Mouse (Mus musculus) frontal cortex, adult 2 months (tissue): ENCODE measurements around the gene Tmed9. TPM values are rescaled to one million over a fixed set of nuclear protein-coding genes. Genes with fewer than 3 reads are reported as not detected.
A peak's percentile ranks its signal among the peaks of the same experiment; 100 is the strongest.
"Not testable (repeated sequence)": the region's sequence is repeated elsewhere in the genome, so short reads cannot be mapped to it uniquely, and the experiment has no call there.

Source experiments
- DNase-seq, 2 experiments: peaks; one replicate each; pipeline ENCODE4 v3.0.0; 2022; ENCODE audit warnings: low spot score in 1 of 2; ENCODE audit errors: extremely low spot score in 1 of 2
- polyA plus RNA-seq: library from polyadenylated mRNA; depleted of rRNA; stranded (reverse); fragments of >200 nt; gene quantifications from 2 replicates; pipeline ENCODE4 v1.2.3, GENCODE M21; 2012

Tmed9 gene
- polyA plus RNA-seq, 1 experiment = 113 TPM

DNA sequence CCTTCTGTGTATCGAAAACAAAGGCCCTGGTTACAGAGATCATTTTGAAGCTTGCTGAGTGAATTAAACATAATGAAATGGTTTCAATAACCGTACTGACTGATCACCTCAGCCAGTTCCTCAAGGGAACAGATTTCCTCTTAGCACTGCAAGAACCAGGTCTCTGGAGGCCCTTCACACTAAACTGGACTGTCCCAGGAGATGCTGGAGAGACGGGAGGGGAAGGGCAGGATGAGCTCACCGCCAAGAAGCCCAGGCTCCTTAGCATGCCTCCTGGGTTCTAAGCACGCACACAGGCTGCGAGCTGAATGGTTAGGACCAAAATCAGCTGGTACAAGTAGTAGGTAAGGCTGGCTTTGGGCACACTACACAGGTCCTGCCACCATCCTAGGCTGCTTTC, 6.5 kb upstream of the Tmed9 start:
- DNase-seq = no peak

DNA sequence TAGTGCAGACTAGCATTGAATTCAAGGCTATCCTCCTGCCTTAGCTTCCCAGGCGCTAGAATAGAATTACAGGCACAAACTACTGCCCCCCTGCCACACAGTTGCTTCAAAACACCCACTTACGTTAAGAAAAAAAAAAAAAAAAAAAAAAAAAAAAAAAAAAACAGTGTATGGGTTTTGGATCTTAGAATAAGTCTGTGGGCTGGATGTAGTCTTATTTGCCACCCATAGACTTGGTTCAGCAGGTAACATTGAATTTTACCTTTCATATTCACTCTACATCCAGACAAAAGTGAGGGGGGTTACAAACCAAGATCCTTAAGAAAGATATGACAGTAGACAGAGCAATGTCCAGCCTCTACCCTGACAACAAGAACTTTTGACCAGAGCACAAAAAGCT, 5.6 kb upstream of the Tmed9 start:
- no peak for DNase-seq

DNA sequence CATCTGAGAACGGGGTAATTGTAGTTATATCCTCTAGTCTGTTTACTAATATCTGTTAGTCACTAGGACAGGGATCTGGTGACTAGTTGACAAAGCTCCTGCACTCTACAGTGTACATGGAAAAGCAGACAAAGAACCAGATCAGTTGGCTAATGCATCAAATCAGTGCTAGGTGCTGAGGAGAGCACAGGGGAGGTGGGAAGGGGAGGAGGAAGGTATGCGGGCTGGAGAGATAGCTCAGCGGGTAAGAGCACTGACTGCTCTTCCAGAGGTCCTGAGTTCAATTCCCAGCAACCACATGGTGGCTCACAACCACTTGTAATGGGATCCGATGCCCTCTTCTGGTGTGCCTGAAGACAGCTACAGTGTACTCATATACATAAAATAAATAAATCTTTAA, 5.0 kb upstream of the Tmed9 start:
- DNase-seq = not testable (repeated sequence)

DNA sequence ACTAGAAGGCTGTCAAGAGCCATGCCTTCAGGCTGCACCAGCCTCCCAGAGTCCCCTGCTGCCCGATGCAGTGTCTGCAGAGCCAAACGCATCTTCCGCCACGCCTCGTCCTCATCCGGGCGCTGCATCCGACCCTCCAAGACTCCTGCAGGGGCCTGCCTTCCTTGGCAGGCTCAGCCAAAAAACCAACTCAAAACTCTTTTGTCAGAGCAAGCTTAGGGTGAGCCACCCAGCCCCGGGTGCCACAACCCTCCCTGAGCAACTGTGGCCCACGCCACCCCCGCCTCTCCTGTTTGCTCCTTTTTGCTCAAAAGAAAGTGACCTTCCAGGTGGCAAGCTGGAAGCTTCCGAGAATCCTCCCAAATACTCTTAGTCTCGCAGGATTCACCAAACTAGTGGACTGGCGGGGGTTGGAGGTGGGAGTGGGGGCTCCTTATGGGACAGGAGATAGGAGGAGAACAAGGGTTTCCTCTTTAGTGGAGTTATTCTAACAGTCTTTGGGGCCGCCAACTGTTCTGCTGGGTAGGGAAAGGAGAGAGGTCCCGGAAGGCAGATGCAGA, 3.7 kb upstream of the Tmed9 start:
- peak in 1 of 2 experiments; percentile 34 for DNase-seq

DNA sequence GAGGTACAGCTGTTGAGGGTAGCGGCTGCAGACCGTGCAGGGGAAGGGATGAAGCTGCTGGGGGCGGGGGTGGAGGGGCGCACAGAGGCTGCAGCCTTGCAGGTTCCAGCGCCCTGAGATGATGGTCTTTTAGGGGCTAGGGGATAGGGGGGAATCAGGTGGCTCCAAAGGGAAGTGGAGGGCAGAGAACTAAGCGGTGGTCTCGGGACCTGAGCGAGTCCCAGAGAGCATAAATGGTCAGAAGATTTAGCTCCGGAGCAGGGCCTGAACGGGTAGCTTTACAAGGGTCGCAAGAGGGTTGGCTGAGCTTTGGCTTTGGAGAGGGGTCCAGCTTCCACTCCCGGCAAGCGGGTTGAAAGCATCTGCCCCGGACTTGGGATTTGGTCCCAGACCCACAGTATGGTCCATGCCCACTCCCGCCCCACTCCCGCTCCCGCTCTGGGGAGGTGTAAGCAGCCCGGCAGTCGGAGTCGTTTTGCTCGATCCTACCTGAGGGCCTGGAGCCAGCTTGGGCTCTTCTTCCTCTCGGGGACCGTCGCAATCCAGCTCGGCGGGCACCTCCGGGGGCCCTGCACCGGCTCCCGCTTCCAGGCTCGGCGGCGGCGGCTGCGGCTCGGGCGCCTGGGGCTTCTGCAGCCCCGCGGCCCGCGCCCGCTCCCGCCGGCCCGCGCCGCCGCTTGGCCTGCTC, 3.1 kb upstream of the Tmed9 start:
- peak in 1 of 2 experiments; percentile 16 for DNase-seq

DNA sequence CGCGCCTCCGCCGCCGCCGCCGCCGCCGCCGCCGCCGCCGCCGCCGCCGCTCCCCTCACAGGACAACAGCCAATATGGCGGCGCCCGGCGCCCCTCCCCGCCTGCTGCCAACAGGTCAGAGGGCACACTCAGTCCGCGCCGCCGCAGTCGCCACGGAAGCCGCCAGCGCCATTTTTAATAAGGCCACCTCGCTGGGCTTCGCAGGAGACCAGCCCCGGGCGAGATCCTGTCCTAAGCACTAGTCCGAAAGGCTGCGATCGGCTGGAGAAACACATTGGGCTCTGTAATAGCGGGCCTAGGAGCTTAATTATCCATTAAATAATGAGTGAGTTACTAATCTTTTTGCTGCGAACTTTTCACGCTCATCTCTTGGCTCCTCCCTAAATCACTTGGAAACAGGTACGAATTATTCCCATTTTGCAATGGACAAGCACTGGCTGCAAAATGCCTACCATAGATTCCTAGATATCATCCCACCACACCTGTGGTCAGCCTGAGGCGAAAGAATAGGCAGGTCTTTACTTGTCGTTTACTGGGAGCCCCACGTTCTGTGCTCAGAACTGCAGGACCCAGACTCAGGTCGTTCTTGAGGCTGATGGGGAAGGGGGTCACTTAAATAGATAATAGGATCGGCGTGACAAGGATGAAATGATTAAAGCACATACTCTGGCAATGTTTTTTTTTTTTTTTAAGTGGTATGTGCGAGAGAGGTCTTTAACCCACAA, 2.3 kb upstream of the Tmed9 start, which contains the start of gene Fam193b:
Gene Fam193b (minus strand): TSS at position 94 of the 725 bp plus-strand sequence.
- DNase-seq = peak; percentile 87 to 95

DNA sequence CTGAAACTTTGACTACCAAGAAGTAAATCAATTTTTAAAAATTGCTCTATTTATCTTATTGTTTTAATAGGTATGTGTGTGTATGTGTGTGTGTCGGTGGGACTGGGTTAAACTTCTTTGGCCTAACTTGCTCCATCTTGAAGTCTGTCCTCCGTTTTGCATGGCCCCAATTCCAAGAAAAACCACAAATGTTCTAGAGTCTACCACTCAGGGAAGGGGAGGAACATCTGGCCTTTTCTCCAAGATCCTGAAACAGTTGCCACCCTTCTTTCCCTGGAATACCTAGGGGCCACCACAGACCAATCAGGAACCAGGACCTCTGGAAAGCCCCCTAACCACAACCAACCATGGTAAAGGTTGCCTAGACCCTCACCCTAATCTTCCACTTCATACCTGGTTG, 1.6 kb upstream of the Tmed9 start:
- no peak for DNase-seq

DNA sequence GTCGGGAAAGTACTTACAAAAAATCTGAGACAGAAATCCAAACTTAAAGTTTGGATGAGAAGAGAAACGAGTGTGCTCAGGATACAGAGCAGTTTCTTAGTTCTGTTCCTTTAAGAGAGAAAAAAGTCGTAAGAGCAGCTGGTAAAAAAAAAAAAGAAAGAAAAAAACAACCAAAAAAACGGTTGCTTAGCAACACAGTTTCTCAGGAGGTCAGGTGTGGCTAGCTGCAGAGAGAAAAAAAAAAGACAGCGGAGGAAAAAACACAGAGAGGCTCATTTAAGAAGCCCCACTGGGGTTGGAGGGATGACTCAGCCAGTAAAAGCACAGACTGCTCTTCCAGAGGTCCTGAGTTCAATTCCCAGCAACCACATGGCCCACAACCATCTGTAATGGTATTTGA, 789 bp downstream of the Tmed9 start:
- DNase-seq = no peak

DNA sequence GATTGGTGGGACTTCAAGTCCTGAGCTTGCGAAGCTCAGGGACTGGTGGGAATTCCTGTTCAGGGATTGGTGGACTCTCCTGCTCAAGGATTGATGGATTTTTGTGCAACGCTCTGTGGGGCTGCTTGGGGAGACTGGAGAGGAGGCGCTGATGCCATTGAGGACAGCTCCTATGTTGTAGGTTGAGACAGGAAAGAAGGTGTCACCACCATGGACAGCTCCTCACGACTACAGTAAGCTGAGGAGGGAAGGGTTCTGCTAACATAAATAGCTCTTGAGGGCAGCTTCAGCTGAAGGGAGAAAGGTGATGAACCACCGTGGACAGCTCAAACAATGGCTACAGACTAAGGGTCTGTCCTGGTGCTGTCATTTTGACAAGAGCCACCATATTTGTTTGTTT, 2.4 kb downstream of the Tmed9 start:
- no peak for DNase-seq

DNA sequence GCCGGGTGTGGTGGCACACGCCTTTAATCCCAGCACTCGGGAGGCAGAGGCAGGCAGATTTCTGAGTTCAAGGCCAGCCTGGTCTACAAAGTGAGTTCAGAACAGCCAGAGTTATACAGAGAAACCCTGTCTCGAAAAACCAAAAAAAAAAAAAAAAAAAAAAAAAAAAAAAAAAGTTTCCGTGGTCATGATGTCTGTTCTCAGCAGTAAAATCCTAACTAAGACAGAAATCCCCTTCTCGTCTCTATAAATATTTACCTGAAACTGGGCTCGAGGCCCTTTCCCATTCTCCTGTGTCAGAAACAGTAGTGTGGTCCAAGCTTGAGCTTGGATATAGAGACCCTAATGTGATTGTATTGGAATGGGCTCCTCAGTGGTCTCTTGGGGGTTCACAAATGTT, 3.3 kb downstream of the Tmed9 start:
- not testable (repeated sequence) for DNase-seq

DNA sequence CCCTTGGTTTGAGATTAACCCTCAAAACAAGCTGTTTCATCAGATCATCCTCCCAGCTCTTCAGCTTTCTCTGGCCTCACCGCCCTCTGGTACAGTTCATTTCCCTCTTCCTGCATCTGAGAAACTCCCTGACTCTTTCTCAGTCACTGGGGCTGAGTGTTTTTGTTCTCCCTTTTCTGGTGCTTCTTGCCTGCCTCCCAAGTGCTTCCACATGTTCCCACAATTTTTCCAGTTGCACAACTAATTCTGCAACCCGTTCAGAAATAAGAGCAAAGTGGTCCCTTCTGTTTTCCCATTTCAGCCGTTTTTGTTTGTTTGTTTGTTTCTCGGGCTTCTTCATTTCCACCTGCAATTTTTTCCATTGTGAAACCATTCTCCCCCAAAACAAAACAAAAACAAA, 4.6 kb downstream of the Tmed9 start:
- no peak for DNase-seq

DNA sequence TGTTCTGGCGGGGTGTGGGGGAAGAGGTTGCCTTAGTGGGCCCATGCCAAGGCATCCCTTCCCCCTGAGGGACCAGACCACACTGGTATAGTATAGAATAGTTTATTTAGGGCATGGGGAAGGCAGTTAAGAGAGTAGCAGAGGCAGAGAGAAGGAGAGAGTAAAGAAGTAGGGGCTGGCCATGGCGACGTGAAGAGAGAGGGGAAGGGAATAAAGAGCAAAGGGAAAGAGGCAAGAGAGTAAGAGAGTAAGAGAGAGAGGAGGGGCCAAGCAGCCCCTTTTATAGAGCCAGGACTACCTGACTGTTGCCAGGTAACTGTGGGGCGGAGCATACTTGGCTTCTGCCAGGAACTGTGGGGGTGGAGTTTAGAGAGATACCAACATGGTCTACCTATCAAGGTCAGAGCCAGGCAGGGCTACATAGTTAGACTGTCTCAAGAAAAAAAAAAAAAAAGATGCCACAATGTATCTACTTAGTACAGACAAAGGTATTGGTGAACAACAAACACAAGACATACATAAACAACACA, 18.5 kb downstream of the Tmed9 start:
- DNase-seq = no peak

DNA sequence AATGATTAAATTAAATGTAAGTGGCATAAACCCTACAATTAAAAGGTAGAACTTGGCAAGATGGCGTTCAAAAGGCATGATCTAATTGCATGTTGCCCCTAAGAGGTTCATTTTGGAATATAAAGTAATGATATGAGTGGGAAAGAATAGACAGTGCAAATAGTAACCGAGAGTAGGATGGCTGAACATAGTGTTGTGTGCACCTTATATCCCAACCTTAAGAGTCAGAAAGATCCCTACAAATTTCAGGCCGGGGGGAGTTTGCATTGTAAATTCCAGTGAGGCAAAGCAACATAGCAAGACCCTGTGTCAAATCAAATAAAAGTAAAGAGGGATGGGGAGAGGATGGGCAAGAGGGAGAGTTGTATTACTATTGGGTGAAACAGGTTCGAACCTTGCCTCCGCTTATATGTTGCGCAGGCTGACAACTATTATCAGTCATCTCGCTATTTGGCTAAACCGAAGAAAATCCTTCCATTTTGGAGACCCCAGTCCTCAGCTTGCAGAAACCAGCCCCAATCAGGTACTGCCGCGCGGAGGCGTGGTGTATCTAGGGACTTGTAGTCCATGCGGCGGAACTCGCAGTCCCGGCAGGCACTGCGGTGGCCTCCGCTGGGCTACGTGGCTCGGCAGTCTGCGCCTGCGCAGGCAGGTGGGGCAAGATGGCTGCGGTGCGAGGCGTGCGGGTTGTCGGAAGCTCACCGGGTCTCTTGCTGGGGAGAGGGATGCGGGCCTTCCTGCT, 19.2 kb downstream of the Tmed9 start:
- peak; percentile 93 to 97 for DNase-seq

DNA sequence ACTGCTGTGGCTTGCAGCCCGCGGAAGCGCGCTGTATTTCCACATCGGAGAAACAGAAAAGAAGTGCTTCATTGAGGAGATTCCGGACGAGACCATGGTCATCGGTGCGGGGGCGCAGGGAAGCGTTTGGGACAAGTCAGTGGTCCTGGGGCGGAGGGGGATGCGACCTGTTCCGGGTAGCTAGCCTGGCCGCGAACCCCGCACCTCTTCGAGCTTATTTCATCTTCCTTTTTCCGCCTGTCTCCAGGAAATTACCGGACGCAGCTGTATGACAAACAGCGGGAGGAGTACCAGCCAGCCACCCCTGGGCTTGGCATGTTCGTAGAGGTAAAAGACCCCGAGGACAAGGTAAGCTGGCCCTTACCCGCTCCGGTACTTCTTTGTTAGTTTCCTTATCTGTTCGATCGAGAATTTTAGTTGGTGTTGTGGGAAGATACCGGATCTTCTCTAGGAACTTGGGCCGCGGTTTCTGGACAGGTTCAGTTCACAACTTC, 19.8 kb downstream of the Tmed9 start:
- no peak for DNase-seq

DNA sequence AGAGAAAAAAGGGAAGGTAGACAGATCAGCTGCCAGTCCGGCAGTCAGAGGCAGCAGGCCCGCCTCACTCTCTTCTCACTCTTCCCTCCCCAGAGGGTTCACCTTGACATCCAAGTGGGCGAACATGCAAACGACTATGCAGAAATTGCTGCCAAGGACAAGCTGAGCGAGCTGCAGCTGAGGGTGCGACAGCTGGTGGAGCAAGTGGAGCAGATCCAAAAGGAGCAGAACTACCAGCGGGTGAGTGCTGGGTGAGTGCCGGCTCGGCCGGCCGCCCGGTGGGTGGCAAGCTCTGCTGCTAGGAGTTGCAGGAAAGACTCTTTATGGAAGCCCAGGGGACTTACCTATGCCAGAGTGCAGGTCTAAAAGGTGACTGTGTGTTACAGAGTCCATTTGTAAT, 21.8 kb downstream of the Tmed9 start:
- peak; percentile 72 to 84 for DNase-seq

DNA sequence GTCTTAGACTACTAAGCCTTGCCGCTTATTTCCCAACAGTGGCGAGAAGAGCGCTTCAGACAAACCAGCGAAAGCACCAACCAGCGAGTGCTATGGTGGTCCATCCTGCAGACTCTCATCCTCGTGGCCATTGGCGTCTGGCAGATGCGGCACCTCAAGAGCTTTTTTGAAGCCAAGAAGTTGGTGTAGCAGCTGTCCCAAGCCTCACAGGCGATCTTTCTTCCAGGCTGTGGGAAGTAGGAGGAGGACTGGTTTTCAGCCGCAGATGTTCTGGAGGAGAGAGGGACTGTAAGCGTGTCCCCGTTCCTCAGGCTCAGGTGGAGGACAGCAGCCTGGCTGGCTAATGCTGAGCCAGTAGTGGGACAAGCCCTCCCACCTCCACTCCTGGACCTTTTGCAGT, 23.3 kb downstream of the Tmed9 start:
- DNase-seq = no peak

DNA sequence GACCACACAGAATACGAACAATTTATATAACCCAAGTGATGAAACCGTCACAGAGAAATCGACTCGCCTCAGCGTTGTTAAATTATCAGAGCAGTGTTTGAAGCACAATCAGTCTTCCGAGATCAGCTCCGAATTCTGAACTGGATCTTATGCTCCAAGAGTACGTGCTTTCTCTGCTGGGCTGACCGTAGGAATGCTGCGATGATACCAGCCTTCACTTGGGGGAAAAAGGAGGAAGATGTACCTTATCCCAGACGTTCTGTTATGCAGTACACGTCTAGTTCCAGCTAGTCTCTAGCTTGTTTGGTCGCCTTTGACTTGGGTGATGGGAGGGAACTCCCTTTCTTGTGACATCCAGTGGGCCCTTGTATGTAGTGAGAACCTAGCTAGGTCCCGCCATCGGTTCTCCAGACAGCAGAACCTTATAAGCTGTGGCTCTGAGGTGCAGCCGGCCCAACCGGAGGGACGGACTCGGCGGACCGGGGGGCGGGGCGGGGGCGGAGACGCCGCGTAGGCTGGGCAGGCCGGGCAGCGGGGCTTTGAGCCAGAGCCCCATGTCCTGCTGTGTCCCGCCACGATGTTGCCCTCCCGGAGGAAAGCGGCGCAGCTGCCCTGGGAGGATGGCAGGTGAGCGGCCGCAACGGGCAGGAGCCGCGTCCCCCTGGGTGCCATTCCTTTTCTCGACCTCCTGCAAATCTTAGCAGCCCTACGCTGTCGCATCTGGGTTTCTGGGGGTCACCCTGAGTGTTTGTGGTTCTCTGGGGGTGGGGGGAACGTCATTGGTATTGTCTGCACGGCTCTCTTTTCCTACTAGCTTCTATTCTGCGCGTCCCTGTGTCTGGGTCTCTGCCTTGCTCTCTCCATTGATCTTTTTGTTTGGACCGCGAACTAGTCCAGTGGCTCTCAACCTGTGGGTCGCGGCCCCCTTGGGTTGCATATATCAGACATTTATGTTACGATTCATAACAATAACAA, 26.3 kb downstream of the Tmed9 start, which contains the start of gene B4galt7:
Gene B4galt7 (plus strand): TSS at position 331 of the 975 bp plus-strand sequence.
- DNase-seq = peak; percentile 52 to 88

DNA sequence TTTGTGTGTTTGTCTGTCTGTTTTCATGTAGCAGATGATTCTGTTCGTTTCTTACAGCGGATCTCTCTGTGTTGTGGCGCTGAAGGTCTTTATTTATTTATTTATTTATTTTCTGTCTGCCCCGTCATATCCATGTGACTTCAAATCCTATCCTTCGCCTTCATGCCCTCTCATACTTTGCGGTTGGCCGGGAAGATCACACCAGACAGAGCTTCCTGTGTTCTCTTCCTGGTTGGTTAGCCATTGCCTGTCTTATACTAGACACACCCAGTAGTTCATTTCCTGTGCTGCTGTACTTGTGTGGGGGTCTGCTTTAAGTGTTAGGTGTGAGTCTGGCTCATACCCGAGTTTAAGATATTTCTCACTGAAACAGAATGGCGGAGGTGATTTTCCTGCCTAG, 27.1 kb downstream of the Tmed9 start:
- DNase-seq = no peak

DNA sequence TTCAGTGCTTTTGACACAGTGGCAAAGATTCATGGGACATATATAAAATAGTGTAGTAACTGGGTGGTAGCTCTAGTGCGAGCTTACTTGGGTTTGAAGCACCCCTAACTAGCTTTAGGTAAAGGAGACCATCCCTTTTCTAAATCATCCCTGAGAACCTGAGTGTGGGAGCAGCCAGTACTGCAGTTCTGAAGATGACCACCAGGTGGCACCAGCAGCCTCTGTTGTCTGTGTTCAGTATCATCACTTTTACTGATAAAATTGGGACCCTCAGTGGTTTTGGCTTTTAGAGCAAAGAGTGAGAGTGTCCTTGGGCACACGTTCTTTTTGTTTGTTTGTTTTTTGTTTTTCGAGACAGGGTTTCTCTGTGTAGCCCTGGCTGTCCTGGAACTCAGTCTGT, 28.1 kb downstream of the Tmed9 start:
- DNase-seq = peak; percentile 58 to 92
